Mouse (Mus musculus): Measurements from ENCODE around the gene Cmpk2. TPM values are rescaled to one million over a fixed set of nuclear protein-coding genes. Genes with fewer than 3 reads are reported as not detected.
"Not testable (repeated sequence)": the region's sequence is repeated elsewhere in the genome, so short reads cannot be mapped to it uniquely, and the experiment has no call there.

Gene Cmpk2
- polyA plus RNA-seq (2012; rRNA removed) = 15.8 and 16.7 TPM in 2 replicates

- Histone ChIP-seq H3K4me3 (ENCODE audit: insufficient read depth, low read length) (peak within 1 kb of the TSS; percentile 47), H3K27ac (ENCODE audit: insufficient read depth, low read length) (peak within 1 kb of the TSS; percentile 73), H3K4me1 (ENCODE audit: control insufficient read depth, insufficient read depth, low read length) (peaks cover 6% of the 10 kb centered on the region; the same call in 1 of the 2 replicates)
- TF ChIP-seq CTCF (IDR thresholded peaks at IDR 0.05; ENCODE audit: extremely low read depth, insufficient read depth, low read length) (no peak), POLR2A (IDR thresholded peaks at IDR 0.05; ENCODE audit: extremely low read depth, insufficient read depth, low read length) (peak; percentile 51)
These were observed at the start of gene Cmpk2 for GRCm38 (mm10) chr12:26469098-26470041. Gene Cmpk2, plus strand, starts transcription at chr12:26469204.

DNA sequence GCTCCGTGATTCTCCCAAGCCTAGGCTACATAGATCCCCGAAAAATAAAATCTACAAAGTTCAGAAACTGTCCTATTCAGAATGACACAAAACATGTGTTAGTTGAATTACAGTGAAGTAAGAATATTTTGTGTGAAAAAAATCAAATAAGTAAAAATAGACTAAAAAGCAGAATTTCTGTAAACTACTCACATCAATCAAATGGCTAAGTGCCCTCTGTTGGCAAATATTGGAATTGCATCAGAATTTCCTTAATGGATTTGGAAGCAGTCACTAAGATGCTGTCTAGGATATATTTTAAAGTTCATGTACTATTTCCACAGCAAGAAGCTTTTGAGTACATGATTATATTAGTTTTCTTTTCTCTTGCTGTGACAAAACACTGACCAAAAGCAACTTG lies 44.2 kb upstream of the Cmpk2 start:
- Histone ChIP-seq H3K4me3 (ENCODE audit: insufficient read depth, low read length) (no peak overlapping the region), H3K4me1 (ENCODE audit: control insufficient read depth, insufficient read depth, low read length) (no peaks in the 10 kb centered on the region), H3K27ac (ENCODE audit: insufficient read depth, low read length) (no peak overlapping the region)
- TF ChIP-seq POLR2A (IDR thresholded peaks at IDR 0.05; ENCODE audit: extremely low read depth, insufficient read depth, low read length) = no peak
- no peak for TF ChIP-seq CTCF (IDR thresholded peaks at IDR 0.05; ENCODE audit: extremely low read depth, insufficient read depth, low read length)

- not testable (repeated sequence) for H3K27ac ChIP-seq (ENCODE audit: insufficient read depth, low read length); H3K4me1 ChIP-seq (ENCODE audit: control insufficient read depth, insufficient read depth, low read length); H3K4me3 ChIP-seq (ENCODE audit: insufficient read depth, low read length)
These were observed 40.2 kb upstream of the Cmpk2 start for GRCm38 (mm10) chr12:26428771-26429170.

- TF ChIP-seq CTCF (IDR thresholded peaks at IDR 0.05; ENCODE audit: extremely low read depth, insufficient read depth, low read length) (no peak), POLR2A (IDR thresholded peaks at IDR 0.05; ENCODE audit: extremely low read depth, insufficient read depth, low read length) (no peak)
- Histone ChIP-seq H3K4me3 (ENCODE audit: insufficient read depth, low read length) (no peak overlapping the region), H3K4me1 (ENCODE audit: control insufficient read depth, insufficient read depth, low read length) (no peaks in the 10 kb centered on the region), H3K27ac (ENCODE audit: insufficient read depth, low read length) (no peak overlapping the region)
These were observed 32.7 kb upstream of the Cmpk2 start for GRCm38 (mm10) chr12:26436334-26436733.

DNA sequence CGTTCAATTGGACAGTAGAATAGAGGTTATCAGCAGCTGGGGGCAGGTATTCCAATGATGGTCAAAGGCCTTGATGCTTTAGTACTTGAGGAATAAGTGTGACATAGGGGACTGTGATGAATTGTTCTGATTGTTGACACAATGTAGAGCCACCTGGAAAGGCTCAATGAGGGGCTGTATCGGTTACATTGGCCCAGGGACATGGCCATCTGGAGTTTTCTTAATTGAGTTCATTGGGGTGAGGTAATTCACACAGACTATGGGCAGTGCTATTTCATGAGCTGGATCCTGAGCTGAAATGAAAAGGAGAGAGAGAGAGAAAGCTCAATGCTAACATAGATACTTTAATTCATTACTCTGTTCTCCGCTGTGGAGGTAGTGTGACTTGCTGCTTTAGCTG lies 31.1 kb upstream of the Cmpk2 start:
- no peak overlapping the region for H3K27ac ChIP-seq (ENCODE audit: insufficient read depth, low read length)
- TF ChIP-seq CTCF (IDR thresholded peaks at IDR 0.05; ENCODE audit: extremely low read depth, insufficient read depth, low read length) = no peak
- TF ChIP-seq POLR2A (IDR thresholded peaks at IDR 0.05; ENCODE audit: extremely low read depth, insufficient read depth, low read length) = no peak
- H3K4me1 ChIP-seq (ENCODE audit: control insufficient read depth, insufficient read depth, low read length) = no peaks in the 10 kb centered on the region
- H3K4me3 ChIP-seq (ENCODE audit: insufficient read depth, low read length) = no peak overlapping the region

DNA sequence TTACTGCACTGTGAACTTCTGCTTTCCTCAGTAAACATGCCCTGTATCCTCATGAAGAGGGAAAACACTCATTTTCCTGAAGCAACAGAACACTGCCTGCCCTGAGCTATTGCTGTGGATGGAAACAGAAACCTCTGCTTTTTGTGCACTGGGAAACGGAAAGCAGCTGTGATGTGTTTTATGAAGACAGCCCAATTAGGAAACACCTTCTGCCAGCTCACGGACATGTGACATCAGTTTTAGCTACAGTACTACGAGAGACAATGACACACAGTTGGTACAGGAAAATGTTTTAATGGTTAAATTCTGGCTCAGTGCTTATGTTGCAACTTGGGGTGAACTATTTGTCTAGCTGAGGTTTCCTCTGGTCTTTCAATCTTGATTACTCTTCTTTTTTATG lies 29.6 kb upstream of the Cmpk2 start:
- TF ChIP-seq CTCF (IDR thresholded peaks at IDR 0.05; ENCODE audit: extremely low read depth, insufficient read depth, low read length) = no peak
- TF ChIP-seq POLR2A (IDR thresholded peaks at IDR 0.05; ENCODE audit: extremely low read depth, insufficient read depth, low read length) = no peak
- Histone ChIP-seq H3K4me3 (ENCODE audit: insufficient read depth, low read length) (no peak overlapping the region), H3K4me1 (ENCODE audit: control insufficient read depth, insufficient read depth, low read length) (no peaks in the 10 kb centered on the region), H3K27ac (ENCODE audit: insufficient read depth, low read length) (no peak overlapping the region)

DNA sequence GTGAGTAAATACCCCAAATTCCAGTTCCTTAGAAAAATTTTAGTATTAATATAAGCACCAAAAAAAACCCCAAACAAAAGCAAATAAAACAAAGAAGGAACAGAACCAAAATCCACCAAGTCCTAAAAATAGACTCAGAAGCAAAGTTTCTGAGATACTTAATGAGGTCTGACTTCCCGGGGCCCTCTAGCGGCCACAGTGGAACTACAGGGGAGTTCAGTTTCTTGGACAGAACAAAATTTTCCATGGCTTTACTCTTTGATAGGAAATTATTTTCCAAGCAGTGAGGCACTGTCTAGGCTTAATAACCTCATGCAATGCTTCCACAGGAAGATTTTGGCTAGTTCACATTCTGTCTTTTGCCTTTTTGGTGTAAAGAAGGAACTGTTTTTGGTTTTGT lies 24.9 kb upstream of the Cmpk2 start:
- peak; percentile 63; the same call in 1 of the 2 replicates for TF ChIP-seq CTCF (IDR thresholded peaks at IDR 0.05; ENCODE audit: extremely low read depth, insufficient read depth, low read length)
- TF ChIP-seq POLR2A (IDR thresholded peaks at IDR 0.05; ENCODE audit: extremely low read depth, insufficient read depth, low read length) = no peak
- Histone ChIP-seq H3K4me1 (ENCODE audit: control insufficient read depth, insufficient read depth, low read length) (no peaks in the 10 kb centered on the region), H3K27ac (ENCODE audit: insufficient read depth, low read length) (no peak overlapping the region), H3K4me3 (ENCODE audit: insufficient read depth, low read length) (no peak overlapping the region)

DNA sequence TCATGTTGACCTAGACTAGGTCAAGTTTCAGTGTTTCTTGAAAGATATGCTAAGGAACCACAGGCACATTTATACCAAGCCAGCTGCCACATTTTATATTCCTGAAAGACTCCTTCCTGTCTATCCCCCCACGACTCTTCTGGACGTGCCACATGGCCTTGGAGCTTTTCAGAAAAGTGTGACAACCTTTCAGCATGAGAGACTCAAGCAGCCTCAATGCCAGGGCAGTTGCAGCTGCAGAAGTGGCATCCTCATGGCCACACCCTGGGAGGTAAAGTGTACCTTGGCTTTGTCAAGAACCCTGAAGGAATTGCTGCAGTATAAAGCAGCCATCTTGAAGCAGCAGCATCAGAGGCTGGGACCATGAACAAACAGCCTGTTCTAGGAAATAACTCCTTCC lies 24.5 kb upstream of the Cmpk2 start:
- no peak overlapping the region for H3K27ac ChIP-seq (ENCODE audit: insufficient read depth, low read length)
- H3K4me3 ChIP-seq (ENCODE audit: insufficient read depth, low read length) = no peak overlapping the region
- no peaks in the 10 kb centered on the region for H3K4me1 ChIP-seq (ENCODE audit: control insufficient read depth, insufficient read depth, low read length)
- TF ChIP-seq CTCF (IDR thresholded peaks at IDR 0.05; ENCODE audit: extremely low read depth, insufficient read depth, low read length) = no peak
- TF ChIP-seq POLR2A (IDR thresholded peaks at IDR 0.05; ENCODE audit: extremely low read depth, insufficient read depth, low read length) = no peak

GRCm38 (mm10) chr12:26446377-26447045 lies 22.5 kb upstream of the Cmpk2 start:
- H3K27ac ChIP-seq (ENCODE audit: insufficient read depth, low read length) = no peak overlapping the region
- H3K4me3 ChIP-seq (ENCODE audit: insufficient read depth, low read length) = no peak overlapping the region
- TF ChIP-seq CTCF (IDR thresholded peaks at IDR 0.05; ENCODE audit: extremely low read depth, insufficient read depth, low read length) = no peak
- TF ChIP-seq POLR2A (IDR thresholded peaks at IDR 0.05; ENCODE audit: extremely low read depth, insufficient read depth, low read length) = no peak
- H3K4me1 ChIP-seq (ENCODE audit: control insufficient read depth, insufficient read depth, low read length) = no peaks in the 10 kb centered on the region

GRCm38 (mm10) chr12:26449483-26449882 lies 19.5 kb upstream of the Cmpk2 start:
- no peak overlapping the region for H3K4me3 ChIP-seq (ENCODE audit: insufficient read depth, low read length)

More at GRCm38 (mm10) chr12:26449483-26449882, 19.5 kb upstream of the Cmpk2 start:
- no peak for TF ChIP-seq POLR2A (IDR thresholded peaks at IDR 0.05; ENCODE audit: extremely low read depth, insufficient read depth, low read length)
- TF ChIP-seq CTCF (IDR thresholded peaks at IDR 0.05; ENCODE audit: extremely low read depth, insufficient read depth, low read length) = no peak
- Histone ChIP-seq H3K4me1 (ENCODE audit: control insufficient read depth, insufficient read depth, low read length) (no peaks in the 10 kb centered on the region), H3K27ac (ENCODE audit: insufficient read depth, low read length) (no peak overlapping the region)
